Mouse (Mus musculus) kidney, adult 2 months (tissue): Measurements from ENCODE around the gene Tspear. TPM values are rescaled to one million over a fixed set of nuclear protein-coding genes. Genes with fewer than 3 reads are reported as not detected.

Source experiments
- DNase-seq: peaks from one replicate; pipeline ENCODE4 v3.0.0; 2021
- H3K27ac ChIP-seq: fragments of 200-500 bp; 2 replicates; pipeline ENCODE4 v1.5.1; 2012; ENCODE audit warnings: low read depth, low read length, control low read depth, inconsistent platforms; ENCODE audit not compliant: insufficient read depth
- H3K27me3 ChIP-seq: fragments of 200-500 bp; replicated peaks from 2 replicates; pipeline ENCODE4 v1.6.1; 2012; ENCODE audit warnings: mild to moderate bottlenecking, moderate library complexity, low read length, inconsistent platforms; ENCODE audit not compliant: control insufficient read depth, insufficient read depth
- H3K36me3 ChIP-seq: fragments of 200-500 bp; 2 replicates; pipeline ENCODE4 v1.6.1; 2012; ENCODE audit warnings: mild to moderate bottlenecking, moderate library complexity, low read length, inconsistent platforms; ENCODE audit not compliant: control insufficient read depth, insufficient read depth
- H3K4me1 ChIP-seq: fragments of 200-500 bp; 2 replicates; pipeline ENCODE4 v1.6.1; 2011; ENCODE audit warnings: low read length; ENCODE audit not compliant: control insufficient read depth, insufficient read depth
- H3K4me3 ChIP-seq: fragments of 200-500 bp; 2 replicates; pipeline ENCODE4 v1.5.1; 2011; ENCODE audit warnings: mild to moderate bottlenecking, low read depth, low read length, control low read depth; ENCODE audit not compliant: insufficient read depth
- CTCF ChIP-seq: fragments of 200-500 bp; conservative IDR thresholded peaks from 2 replicates; pipeline ENCODE4 v1.5.1; 2011; ENCODE audit warnings: low read depth, mild to moderate bottlenecking, control low read depth, low read length, moderate library complexity, mixed read lengths; ENCODE audit not compliant: insufficient read depth, insufficient read length
- POLR2A ChIP-seq: fragments of 200-500 bp; IDR thresholded peaks from one replicate; pipeline ENCODE4 v1.6.1; 2011; ENCODE audit warnings: low read depth, low read length, control low read depth
- WGBS: fragments of 180-500 bp; shearing (Covaris S2); methylation state at CpG from one replicate; pipeline ENCODE4 v1.1.7; 2018; 5-methylcytosine and 5-hydroxymethylcytosine counted together
- polyA plus RNA-seq: library from polyadenylated mRNA; depleted of rRNA; stranded (reverse); fragments of >200 nt; gene quantifications from 2 replicates; pipeline ENCODE4 v1.2.3, GENCODE M21; 2012

Tspear gene
- polyA plus RNA-seq, 1 experiment: 1.2 TPM

DNA sequence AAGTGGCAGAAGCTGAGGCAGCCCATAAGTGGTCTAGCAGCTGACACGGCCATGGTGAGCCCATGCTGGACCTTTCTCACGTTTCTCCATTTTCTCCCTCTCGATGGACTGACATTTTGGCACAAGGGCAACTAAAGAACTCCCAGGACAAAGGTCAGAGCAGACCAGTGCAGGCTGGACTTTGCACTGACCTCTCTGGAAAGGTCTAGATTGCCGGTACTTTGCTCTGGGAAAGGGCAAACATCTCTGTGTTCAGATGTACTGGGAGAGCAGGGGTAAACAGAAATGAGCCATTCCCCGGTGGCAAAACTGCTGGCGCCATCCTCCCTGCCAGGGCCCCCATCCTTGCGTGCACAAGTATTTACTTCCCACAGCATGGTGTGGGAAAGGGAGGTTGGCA lies 213.8 kb downstream of the Tspear start:
- Histone ChIP-seq H3K4me3 (no peak overlapping the region), H3K27me3 (no peaks in the 10 kb centered on the region), H3K36me3 (no peaks in the 10 kb centered on the region), H3K27ac (no peak overlapping the region), H3K4me1 (peaks cover 9% of the 10 kb centered on the region)
- 47% methylated on average over 7 of the region's 7 CpGs for WGBS
- TF ChIP-seq POLR2A (no peak), CTCF (no peak)
- peak; percentile 88 for DNase-seq

DNA sequence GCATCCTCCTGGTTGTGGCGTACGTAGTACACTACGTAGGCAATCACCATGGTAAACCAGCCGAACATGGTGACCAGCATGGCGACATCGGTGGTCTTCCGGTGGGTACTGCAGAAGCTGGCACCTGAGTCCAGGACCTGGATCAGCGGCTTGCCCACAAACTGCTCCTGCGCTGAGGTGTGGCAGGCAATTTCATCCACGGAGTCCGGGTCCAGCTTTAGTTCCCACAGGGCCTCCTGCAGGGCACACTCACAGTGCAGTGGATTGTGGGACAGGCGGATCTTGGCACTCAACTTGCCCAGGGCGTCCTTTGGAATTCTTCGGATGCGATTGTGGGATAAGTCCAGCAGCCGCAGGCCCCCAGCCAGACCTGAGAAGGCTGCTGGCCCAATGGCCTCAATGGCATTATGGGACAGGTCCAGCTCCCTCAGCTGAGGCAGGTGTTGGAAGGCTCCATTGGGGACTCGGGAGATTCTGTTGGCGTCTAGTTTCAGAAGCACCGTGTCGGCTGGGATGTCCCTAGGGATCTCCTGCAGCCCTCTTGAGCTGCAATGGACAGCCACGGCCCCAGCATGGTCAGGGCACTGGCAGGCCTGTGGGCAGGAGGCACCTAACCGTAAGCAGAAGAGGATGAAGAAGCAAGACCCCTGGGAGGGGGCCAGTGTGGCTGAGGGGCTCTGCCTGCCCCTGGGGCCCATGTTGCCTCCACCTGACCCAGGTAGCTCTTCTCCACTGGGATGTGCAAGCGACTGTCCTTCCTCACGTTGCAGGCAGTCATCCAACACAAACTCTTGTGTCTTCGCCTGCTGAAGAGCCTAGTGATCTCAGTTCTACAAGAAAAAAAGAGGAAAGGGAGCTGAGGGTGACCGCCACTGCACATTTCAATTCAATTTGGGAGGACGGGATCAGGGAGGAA lies 214.8 kb downstream of the Tspear start:
- DNase-seq: peak; percentile 33
- H3K36me3 ChIP-seq: no peaks in the 10 kb centered on the region
- TF ChIP-seq POLR2A (no peak), CTCF (no peak)
- WGBS: 85% methylated on average over 27 of the region's 27 CpGs
- H3K4me1 ChIP-seq: peaks cover 9% of the 10 kb centered on the region
- no peak overlapping the region for H3K4me3 ChIP-seq
- no peaks in the 10 kb centered on the region for H3K27me3 ChIP-seq
- no peak overlapping the region for H3K27ac ChIP-seq

DNA sequence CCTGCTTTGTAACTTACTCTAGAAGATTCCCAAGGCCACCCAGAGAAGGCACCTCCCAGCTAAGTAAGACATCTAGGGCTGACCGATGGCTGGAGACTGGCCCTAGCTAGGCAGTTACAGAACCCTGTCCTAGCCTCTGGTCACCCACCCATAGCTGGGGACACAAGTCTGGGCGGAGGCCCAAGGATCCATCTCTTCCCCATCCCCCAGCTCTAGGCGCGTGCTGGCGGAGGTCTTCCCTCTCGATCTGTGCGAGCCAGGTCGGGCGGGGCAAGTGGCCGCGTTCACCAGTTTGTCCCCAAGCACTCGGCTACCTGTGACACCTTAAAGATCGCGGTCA lies 215.5 kb downstream of the Tspear start:
- TF ChIP-seq CTCF: no peak
- TF ChIP-seq POLR2A: no peak
- peak; percentile 35 for DNase-seq
- no peak overlapping the region for H3K27ac ChIP-seq
- peak overlapping the region; percentile 53 for H3K4me3 ChIP-seq
- H3K27me3 ChIP-seq: no peaks in the 10 kb centered on the region
- H3K4me1 ChIP-seq: peaks cover 9% of the 10 kb centered on the region
- H3K36me3 ChIP-seq: no peaks in the 10 kb centered on the region
- 3% methylated on average over 14 of the region's 14 CpGs for WGBS

DNA sequence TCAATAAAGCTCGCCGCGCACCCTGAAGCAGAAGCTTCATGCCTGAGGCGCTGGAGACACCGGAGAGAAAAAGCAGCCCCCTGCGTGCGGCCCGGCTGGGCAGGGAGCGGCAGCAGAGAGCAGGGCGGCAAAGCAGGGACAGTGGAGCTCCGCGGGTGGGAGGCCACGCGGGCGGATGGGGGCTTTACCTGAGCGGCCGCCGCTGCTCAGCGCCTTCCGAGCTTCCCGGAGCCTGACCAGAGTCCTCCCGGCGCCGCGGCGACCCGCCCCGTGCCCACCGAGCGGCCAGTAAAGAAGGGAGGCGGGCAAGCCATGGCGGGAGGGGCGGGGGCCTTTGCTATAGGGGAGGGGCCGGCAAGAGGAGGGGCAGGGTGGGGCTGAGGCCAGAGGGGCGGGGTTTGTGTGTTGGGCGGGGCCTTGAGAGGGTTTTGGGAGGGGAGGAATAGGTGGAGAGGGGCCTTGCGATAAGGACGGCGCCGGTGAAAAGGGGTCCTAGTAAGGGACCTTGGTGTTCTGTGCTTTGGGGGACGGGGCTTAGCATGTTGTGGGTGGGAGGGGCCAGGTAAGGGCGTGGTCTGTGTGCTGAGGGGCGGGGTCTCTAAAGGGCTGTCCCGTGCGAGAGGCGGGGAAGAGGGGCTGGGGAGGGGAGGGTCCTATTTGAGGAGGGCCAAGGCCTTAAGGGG lies 216.0 kb downstream of the Tspear start, which contains the start of gene Lrrc3:
Gene Lrrc3, minus strand, starts transcription at position 326 of the 683 bp plus-strand sequence.
- Histone ChIP-seq H3K36me3 (no peaks in the 10 kb centered on the region), H3K27ac (no peak within 1 kb of the TSS), H3K4me3 (peak within 1 kb of the TSS; percentile 53), H3K4me1 (peaks cover 9% of the 10 kb centered on the region), H3K27me3 (no peaks in the 10 kb centered on the region)
- TF ChIP-seq CTCF (no peak), POLR2A (no peak)
- DNase-seq: peak; percentile 68
- under 1% methylated on average over 44 of the region's 46 CpGs for WGBS

DNA sequence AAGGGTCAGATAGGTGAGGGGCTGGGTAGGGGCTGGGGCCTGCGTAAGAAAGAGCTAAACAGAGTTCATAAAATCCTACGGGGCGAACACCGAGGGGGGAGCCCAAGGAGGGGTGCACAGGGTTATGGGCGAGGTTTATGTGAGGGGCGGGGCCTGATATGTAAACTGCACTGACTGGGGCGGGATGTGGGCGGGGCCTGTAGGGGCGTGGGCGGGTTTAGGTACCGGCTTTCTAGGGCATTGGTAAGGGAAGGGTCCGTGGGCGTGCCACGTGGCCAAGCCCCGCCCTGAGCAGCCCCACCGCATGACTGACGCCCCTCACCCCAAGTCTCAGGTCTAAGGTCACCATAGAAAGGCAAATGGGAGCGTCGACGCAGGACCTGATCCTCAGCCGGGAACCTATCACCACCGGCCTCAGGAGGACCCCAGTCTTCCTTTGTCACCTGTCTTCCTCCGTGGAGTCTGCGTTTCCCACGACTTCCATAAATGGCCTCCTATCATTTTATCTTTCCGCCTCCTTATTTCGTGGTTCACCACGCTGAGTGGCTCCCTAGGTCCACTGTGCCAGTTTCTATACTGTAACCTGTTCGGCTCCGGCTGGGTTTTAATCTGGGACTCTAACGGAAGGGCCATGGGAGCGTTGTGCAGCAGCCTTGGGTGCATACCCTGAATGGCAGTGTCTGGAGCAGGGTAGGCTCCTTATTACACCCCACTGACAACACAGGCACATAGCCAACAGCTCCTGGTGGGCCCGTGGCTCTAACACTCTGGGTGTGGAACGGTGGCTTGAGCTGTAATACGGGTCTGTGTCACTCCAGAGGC lies 216.7 kb downstream of the Tspear start:
- no peaks in the 10 kb centered on the region for H3K36me3 ChIP-seq
- TF ChIP-seq POLR2A: no peak
- no peak for TF ChIP-seq CTCF

DNA sequence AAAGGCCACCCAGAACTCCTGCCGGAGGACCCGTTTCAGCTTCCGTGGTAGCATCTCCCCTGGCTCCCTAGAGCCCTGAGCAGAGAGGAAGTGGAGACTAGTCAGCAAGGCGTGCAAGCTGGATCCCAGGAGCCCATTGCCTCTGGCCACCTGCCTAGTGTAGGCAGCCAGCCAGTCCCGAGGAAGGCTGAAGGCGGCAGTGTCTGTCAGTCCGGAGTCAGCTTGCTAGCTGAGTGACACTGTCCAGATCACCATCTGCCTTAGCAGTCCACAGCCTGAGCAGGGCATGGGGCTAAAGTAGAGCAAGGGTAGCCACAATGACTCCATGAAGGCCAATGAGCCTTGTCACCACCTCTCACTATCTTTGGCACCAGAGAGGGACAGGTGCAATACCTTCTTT lies 226.2 kb downstream of the Tspear start:
- no peaks in the 10 kb centered on the region for H3K27me3 ChIP-seq
- no peak for TF ChIP-seq CTCF
- no peak for TF ChIP-seq POLR2A
- H3K27ac ChIP-seq: no peak overlapping the region
- H3K4me3 ChIP-seq: no peak overlapping the region
- peak; percentile 20 for DNase-seq
- no peaks in the 10 kb centered on the region for H3K4me1 ChIP-seq
- no peaks in the 10 kb centered on the region for H3K36me3 ChIP-seq
- 61% methylated on average over 7 of the region's 7 CpGs for WGBS

More for the DNA sequence above, 216.7 kb downstream of the Tspear start:
- 7% methylated on average over 35 of the region's 35 CpGs for WGBS
- H3K4me3 ChIP-seq: peak overlapping the region; percentile 53; the same call in 1 of the 2 replicates
- H3K27ac ChIP-seq: no peak overlapping the region
- H3K4me1 ChIP-seq: peaks cover 9% of the 10 kb centered on the region
- peak; percentile 49 for DNase-seq
- H3K27me3 ChIP-seq: no peaks in the 10 kb centered on the region

DNA sequence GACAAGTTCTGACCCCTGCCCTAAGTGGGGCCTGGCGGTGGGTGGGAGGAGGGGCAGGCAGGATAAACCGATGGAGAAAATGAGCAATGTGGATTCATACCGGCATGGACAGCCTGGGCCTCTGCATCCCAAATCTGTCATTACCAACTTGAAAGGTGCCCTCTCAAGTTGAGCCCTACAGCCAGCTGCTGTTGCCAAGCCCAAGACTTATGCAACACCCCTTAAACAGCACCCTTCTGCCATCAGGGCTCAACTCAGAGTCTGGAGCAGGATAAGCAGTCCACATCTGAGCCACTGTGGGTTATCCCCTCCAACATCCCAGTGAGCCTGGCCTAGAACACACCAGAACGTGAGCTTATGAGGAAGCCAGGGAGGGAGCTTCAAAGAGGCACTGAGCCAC lies 226.9 kb downstream of the Tspear start:
- H3K27me3 ChIP-seq: no peaks in the 10 kb centered on the region
- H3K4me1 ChIP-seq: no peaks in the 10 kb centered on the region
- TF ChIP-seq POLR2A (no peak), CTCF (no peak)
- H3K27ac ChIP-seq: no peak overlapping the region
- H3K4me3 ChIP-seq: no peak overlapping the region
- 75% methylated on average over 4 of the region's 4 CpGs for WGBS
- no peaks in the 10 kb centered on the region for H3K36me3 ChIP-seq
- DNase-seq: no peak
